Mouse (Mus musculus) ovary, adult 2 months (tissue): Measurements from ENCODE around the gene Gm49354. TPM values are rescaled to one million over a fixed set of nuclear protein-coding genes. Genes with fewer than 3 reads are reported as not detected.

Experiments used
- polyA plus RNA-seq: library from polyadenylated mRNA; depleted of rRNA; stranded (reverse); fragments of >200 nt; gene quantifications from 2 replicates; pipeline ENCODE4 v1.2.3, GENCODE M21; 2012; rRNA removed

Gene Gm49354
- not detected in 2 replicates for polyA plus RNA-seq

GRCm38 (mm10) chr13:59782145-59782544 is at the start of gene Gm49354:
Gm49354 (minus strand) TSS chr13:59782245.

GRCm38 (mm10) chr13:59822507-59823462 is 40.7 kb upstream of the Gm49354 start, which contains the start of gene Tut7:
Tut7 (minus strand) TSS chr13:59823147.

GRCm38 (mm10) chr13:59769296-59770163 is 12.5 kb downstream of the Gm49354 start, which contains the start of gene Isca1:
Isca1 (minus strand) TSS chr13:59769810.

GRCm38 (mm10) chr13:59746711-59747110 is 35.3 kb downstream of the Gm49354 start, which contains the start of gene 1700014D04Rik:
1700014D04Rik (minus strand) TSS chr13:59746752.

GRCm38 (mm10) chr13:59731652-59732051 is 50.4 kb downstream of the Gm49354 start, which contains the start of gene Spata31d1d:
Spata31d1d (minus strand) TSS chr13:59731752.

GRCm38 (mm10) chr13:59711984-59712383 is 70.1 kb downstream of the Gm49354 start, which contains the start of gene Spata31d1b:
Spata31d1b (plus strand) TSS chr13:59712284.

GRCm38 (mm10) chr13:59710230-59710629 is 71.8 kb downstream of the Gm49354 start, which contains the start of gene Spata31d1a:
Spata31d1a (minus strand) TSS chr13:59710330.

Other genes with a start within 250 kb of the Gm49354 start
- gene Agtpbp1, start 197.0 kb downstream of the Gm49354 start, polyA plus RNA-seq, result 5.7 and 7.1 TPM in 2 replicates
- 41.9 and 50.2 TPM in 2 replicates for gene Naa35, start 197.0 kb downstream of the Gm49354 start, polyA plus RNA-seq
- gene Golm1, start 106.4 kb downstream of the Gm49354 start, polyA plus RNA-seq, result 6.2 TPM in 2 replicates
- gene 4921517D22Rik, start 88.1 kb downstream of the Gm49354 start, polyA plus RNA-seq, result not detected in 2 replicates
- not detected in 2 replicates for gene Spata31d1a, start 71.9 kb downstream of the Gm49354 start, polyA plus RNA-seq
- not detected in 2 replicates for gene Spata31d1b, start 70.0 kb downstream of the Gm49354 start, polyA plus RNA-seq
- gene Spata31d1d, start 50.5 kb downstream of the Gm49354 start, polyA plus RNA-seq, result not detected in 2 replicates
- 0.03 and 0.07 TPM in 2 replicates for gene 1700014D04Rik, start 35.5 kb downstream of the Gm49354 start, polyA plus RNA-seq
- 67.5 and 71.2 TPM in 2 replicates for gene Isca1, start 12.4 kb downstream of the Gm49354 start, polyA plus RNA-seq
- gene Tut7, start 40.9 kb upstream of the Gm49354 start, polyA plus RNA-seq, result 15.9 and 19.5 TPM in 2 replicates